Mouse (Mus musculus): ENCODE data around the gene Rpia. TPM values are rescaled to one million over a fixed set of nuclear protein-coding genes. Genes with fewer than 3 reads are reported as not detected.

Gene Rpia
- total RNA-seq, 2 experiments from 2014 or later, result 10.9 to 13.5 TPM

GRCm38 (mm10) chr6:70763881-70764280 is 28.2 kb downstream of the Rpia start:
- intact Hi-C loops (cut with DNase I), result no loop called here
- DNase-seq (ENCODE audit: low spot score in 2 of 2), result no peak

GRCm38 (mm10) chr6:70762659-70763058 is 29.4 kb downstream of the Rpia start:
- DNase-seq (ENCODE audit: low spot score in 2 of 2), result no peak
- intact Hi-C loops (cut with DNase I), result no loop called here

GRCm38 (mm10) chr6:70760951-70761350 is 31.1 kb downstream of the Rpia start:
- DNase-seq (ENCODE audit: low spot score in 2 of 2), result no peak
- intact Hi-C loops (cut with DNase I), result no loop called here

- DNase-seq (ENCODE audit: low spot score in 2 of 2), result no peak
- intact Hi-C loops (cut with DNase I), result no loop called here
Measured at GRCm38 (mm10) chr6:70754833-70755232, 37.2 kb downstream of the Rpia start.

GRCm38 (mm10) chr6:70752351-70752750 is 39.7 kb downstream of the Rpia start:
- DNase-seq (ENCODE audit: low spot score in 2 of 2), result peak in 1 of 2 experiments; percentile 22
- intact Hi-C loops (cut with DNase I), result no loop called here

GRCm38 (mm10) chr6:70751898-70752273 is 40.1 kb downstream of the Rpia start:
- no peak for DNase-seq (ENCODE audit: low spot score in 2 of 2)
- intact Hi-C loops (cut with DNase I), result no loop called here

- no peak for DNase-seq (ENCODE audit: low spot score in 2 of 2)
- intact Hi-C loops (cut with DNase I), result no loop called here
Measured at GRCm38 (mm10) chr6:70751251-70751897, 40.7 kb downstream of the Rpia start.

- DNase-seq (ENCODE audit: low spot score in 2 of 2), result no peak
- intact Hi-C loops (cut with DNase I), result no loop called here
Measured at GRCm38 (mm10) chr6:70749750-70750149, 42.3 kb downstream of the Rpia start.

- no peak for DNase-seq (ENCODE audit: low spot score in 2 of 2)
- intact Hi-C loops (cut with DNase I), result no loop called here
Measured at GRCm38 (mm10) chr6:70747702-70748101, 44.3 kb downstream of the Rpia start.

- DNase-seq (ENCODE audit: low spot score in 2 of 2), result no peak
- intact Hi-C loops (cut with DNase I), result no loop called here
Measured at GRCm38 (mm10) chr6:70743902-70744301, 48.1 kb downstream of the Rpia start.

GRCm38 (mm10) chr6:70742833-70743232 is 49.2 kb downstream of the Rpia start:
- intact Hi-C loops (cut with DNase I), result no loop called here
- no peak for DNase-seq (ENCODE audit: low spot score in 2 of 2)

- no peak for DNase-seq (ENCODE audit: low spot score in 2 of 2)
- intact Hi-C loops (cut with DNase I), result no loop called here
Measured at GRCm38 (mm10) chr6:70740535-70740934, 51.5 kb downstream of the Rpia start.

GRCm38 (mm10) chr6:70739456-70739855 is 52.6 kb downstream of the Rpia start:
- intact Hi-C loops (cut with DNase I), result no loop called here
- DNase-seq (ENCODE audit: low spot score in 2 of 2), result no peak

- DNase-seq (ENCODE audit: low spot score in 2 of 2), result no peak
- intact Hi-C loops (cut with DNase I), result no loop called here
Measured at GRCm38 (mm10) chr6:70735528-70735927, 56.5 kb downstream of the Rpia start.

GRCm38 (mm10) chr6:70730828-70731227 is 61.2 kb downstream of the Rpia start:
- intact Hi-C loops (cut with DNase I), result no loop called here
- no peak for DNase-seq (ENCODE audit: low spot score in 2 of 2)

GRCm38 (mm10) chr6:70729125-70729524 is 62.9 kb downstream of the Rpia start:
- DNase-seq (ENCODE audit: low spot score in 2 of 2), result no peak
- intact Hi-C loops (cut with DNase I), result no loop called here

GRCm38 (mm10) chr6:70727094-70727721 is 64.8 kb downstream of the Rpia start:
- intact Hi-C loops (cut with DNase I), result no loop called here
- no peak for DNase-seq (ENCODE audit: low spot score in 2 of 2)

GRCm38 (mm10) chr6:70725639-70726038 is 66.4 kb downstream of the Rpia start:
- DNase-seq (ENCODE audit: low spot score in 2 of 2), result no peak
- intact Hi-C loops (cut with DNase I), result no loop called here

- no peak for DNase-seq (ENCODE audit: low spot score in 2 of 2)
- intact Hi-C loops (cut with DNase I), result no loop called here
Measured at GRCm38 (mm10) chr6:70724722-70725121, 67.3 kb downstream of the Rpia start.

GRCm38 (mm10) chr6:70722298-70722697 is 69.7 kb downstream of the Rpia start:
- intact Hi-C loops (cut with DNase I), result no loop called here
- no peak for DNase-seq (ENCODE audit: low spot score in 2 of 2)

- DNase-seq (ENCODE audit: low spot score in 2 of 2), result no peak
Measured at GRCm38 (mm10) chr6:70718760-70719159, 73.3 kb downstream of the Rpia start.

More at GRCm38 (mm10) chr6:70718760-70719159, 73.3 kb downstream of the Rpia start:
- intact Hi-C loops (cut with DNase I), result no loop called here

Data from left cerebral cortex, postnatal 14 days (tissue).